Mouse (Mus musculus): ENCODE results near the gene Epb41l1. TPM values are rescaled to one million over a fixed set of nuclear protein-coding genes. Genes with fewer than 3 reads are reported as not detected.
A peak's percentile ranks its signal among the peaks of the same experiment; 100 is the strongest.
"Not testable (repeated sequence)": the region's sequence is repeated elsewhere in the genome, so short reads cannot be mapped to it uniquely, and the experiment has no call there.

The Epb41l1 gene
- polyA plus RNA-seq, 1 experiment, result 7.0 TPM

GRCm38 (mm10) chr2:156401331-156401730, 19.4 kb upstream of the Epb41l1 start:
- no peak for TF ChIP-seq GATA1 (IDR thresholded peaks at IDR 0.05; ENCODE audit: borderline replicate concordance, low read length)
- peaks cover 9% of the 10 kb centered on the region; the same call in 1 of the 2 replicates for H3K4me1 ChIP-seq
- no peaks in the 10 kb centered on the region for H3K9me3 ChIP-seq
- no peaks in the 10 kb centered on the region for H3K36me3 ChIP-seq (replicated peaks; ENCODE audit: low read length)
- no peak overlapping the region for H3K4me3 ChIP-seq (replicated peaks)
- peaks cover 49% of the 10 kb centered on the region for H3K27me3 ChIP-seq (replicated peaks)

- H3K36me3 ChIP-seq (replicated peaks; ENCODE audit: low read length), result no peaks in the 10 kb centered on the region
- H3K4me3 ChIP-seq (replicated peaks), result no peak overlapping the region
- H3K4me1 ChIP-seq, result peaks cover 9% of the 10 kb centered on the region; the same call in 1 of the 2 replicates
- TF ChIP-seq FLI1 (IDR thresholded peaks at IDR 0.05; ENCODE audit: low read length) (no peak), GATA1 (IDR thresholded peaks at IDR 0.05; ENCODE audit: borderline replicate concordance, low read length) (no peak)
- H3K9me3 ChIP-seq, result no peaks in the 10 kb centered on the region
- peaks cover 56% of the 10 kb centered on the region for H3K27me3 ChIP-seq (replicated peaks)
Observed at GRCm38 (mm10) chr2:156402036-156402435, 18.7 kb upstream of the Epb41l1 start.

- Histone ChIP-seq H3K9me3 (no peaks in the 10 kb centered on the region), H3K4me3 (replicated peaks) (no peak overlapping the region), H3K4me1 (no peaks in the 10 kb centered on the region), H3K36me3 (replicated peaks; ENCODE audit: low read length) (no peaks in the 10 kb centered on the region), H3K27me3 (replicated peaks) (peaks cover 52% of the 10 kb centered on the region)
- TF ChIP-seq FLI1 (IDR thresholded peaks at IDR 0.05; ENCODE audit: low read length), result no peak
- TF ChIP-seq GATA1 (IDR thresholded peaks at IDR 0.05; ENCODE audit: borderline replicate concordance, low read length), result no peak
Observed at GRCm38 (mm10) chr2:156406987-156407386, 13.7 kb upstream of the Epb41l1 start.

DNA sequence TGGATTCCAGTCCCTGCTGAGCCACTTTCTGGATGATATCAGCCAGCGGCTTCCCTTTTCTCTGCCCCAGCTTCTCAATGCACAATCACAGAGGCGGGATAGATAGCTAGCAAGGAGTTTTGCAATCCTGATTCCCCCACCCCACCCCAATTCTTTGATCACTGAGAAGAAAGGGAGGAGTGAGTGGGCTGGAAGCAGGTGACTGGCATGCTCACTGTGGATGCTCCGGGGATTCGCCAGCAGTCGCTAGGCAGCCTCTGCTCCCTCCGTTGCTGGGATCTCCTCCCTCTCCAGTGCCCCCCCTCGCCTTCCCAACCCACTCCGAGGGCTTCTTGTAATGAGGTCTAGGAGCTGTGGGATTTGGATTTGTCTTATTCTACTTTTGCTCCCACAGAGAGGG, 12.5 kb upstream of the Epb41l1 start:
- H3K36me3 ChIP-seq (replicated peaks; ENCODE audit: low read length), result no peaks in the 10 kb centered on the region
- H3K9me3 ChIP-seq, result no peaks in the 10 kb centered on the region
- no peak overlapping the region for H3K4me3 ChIP-seq (replicated peaks)
- H3K4me1 ChIP-seq, result no peaks in the 10 kb centered on the region
- TF ChIP-seq FLI1 (IDR thresholded peaks at IDR 0.05; ENCODE audit: low read length) (no peak), GATA1 (IDR thresholded peaks at IDR 0.05; ENCODE audit: borderline replicate concordance, low read length) (no peak)
- peaks cover 44% of the 10 kb centered on the region for H3K27me3 ChIP-seq (replicated peaks)

- H3K4me3 ChIP-seq (replicated peaks); H3K36me3 ChIP-seq (replicated peaks; ENCODE audit: low read length); H3K4me1 ChIP-seq; H3K9me3 ChIP-seq: not testable (repeated sequence)
- peaks cover 43% of the 10 kb centered on the region for H3K27me3 ChIP-seq (replicated peaks)
Observed at GRCm38 (mm10) chr2:156411348-156411747, 9.4 kb upstream of the Epb41l1 start.

GRCm38 (mm10) chr2:156414996-156415395, 5.7 kb upstream of the Epb41l1 start:
- no peak overlapping the region for H3K4me3 ChIP-seq (replicated peaks)
- no peaks in the 10 kb centered on the region for H3K36me3 ChIP-seq (replicated peaks; ENCODE audit: low read length)

DNA sequence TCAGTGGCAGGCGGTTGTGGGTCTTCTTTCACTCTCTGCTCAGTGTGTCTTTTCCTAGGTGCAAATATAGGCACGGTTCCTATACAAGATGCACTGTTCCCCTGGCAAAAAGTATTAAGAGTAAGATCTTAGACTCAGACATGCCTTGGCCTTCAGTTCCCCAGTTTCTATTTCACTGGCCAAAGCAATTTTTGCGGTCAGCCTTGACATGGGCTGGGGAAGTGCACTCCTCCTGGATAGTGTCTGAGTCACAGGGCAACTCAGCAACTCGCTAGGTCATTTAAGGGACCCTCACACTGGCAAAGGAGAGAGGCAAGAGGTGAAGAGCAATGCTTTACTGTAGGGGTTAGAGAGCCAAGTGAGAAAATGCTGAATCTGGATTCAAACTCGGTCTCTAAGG, 5.0 kb upstream of the Epb41l1 start:
- no peaks in the 10 kb centered on the region for H3K36me3 ChIP-seq (replicated peaks; ENCODE audit: low read length)
- no peak for TF ChIP-seq GATA1 (IDR thresholded peaks at IDR 0.05; ENCODE audit: borderline replicate concordance, low read length)
- TF ChIP-seq FLI1 (IDR thresholded peaks at IDR 0.05; ENCODE audit: low read length), result no peak
- peaks cover 58% of the 10 kb centered on the region for H3K27me3 ChIP-seq (replicated peaks)

More at GRCm38 (mm10) chr2:156414996-156415395, 5.7 kb upstream of the Epb41l1 start:
- Histone ChIP-seq H3K27me3 (replicated peaks) (peaks cover 53% of the 10 kb centered on the region), H3K4me1 (peaks cover 14% of the 10 kb centered on the region), H3K9me3 (no peaks in the 10 kb centered on the region)
- no peak for TF ChIP-seq FLI1 (IDR thresholded peaks at IDR 0.05; ENCODE audit: low read length)

DNA sequence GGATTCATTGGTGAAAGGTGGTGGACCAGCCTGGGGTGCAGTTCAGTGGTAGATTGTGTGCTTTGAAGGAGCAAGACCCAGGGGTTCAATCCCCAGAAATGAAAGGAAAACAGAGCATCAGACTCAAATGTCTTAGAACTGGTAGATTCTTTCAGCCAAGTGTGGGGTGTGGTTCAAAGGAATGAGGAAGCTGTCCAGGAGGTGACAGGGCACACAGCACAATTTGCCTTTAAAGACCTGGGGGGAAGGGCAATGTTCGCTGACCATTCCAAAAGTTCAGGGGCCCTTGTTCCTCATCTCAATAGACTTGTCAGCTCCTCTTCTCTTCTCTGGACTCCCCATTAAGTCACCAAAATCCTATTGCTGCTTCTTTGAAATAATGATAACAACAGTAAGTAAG, 3.5 kb upstream of the Epb41l1 start:
- Histone ChIP-seq H3K9me3 (no peaks in the 10 kb centered on the region), H3K36me3 (replicated peaks; ENCODE audit: low read length) (no peaks in the 10 kb centered on the region), H3K4me3 (replicated peaks) (no peak overlapping the region), H3K4me1 (peaks cover 33% of the 10 kb centered on the region), H3K27me3 (replicated peaks) (peaks cover 73% of the 10 kb centered on the region)
- TF ChIP-seq FLI1 (IDR thresholded peaks at IDR 0.05; ENCODE audit: low read length) (no peak), GATA1 (IDR thresholded peaks at IDR 0.05; ENCODE audit: borderline replicate concordance, low read length) (no peak)

More for the DNA sequence above, 5.0 kb upstream of the Epb41l1 start:
- peaks cover 19% of the 10 kb centered on the region for H3K4me1 ChIP-seq
- H3K4me3 ChIP-seq (replicated peaks), result no peak overlapping the region
- no peaks in the 10 kb centered on the region for H3K9me3 ChIP-seq

DNA sequence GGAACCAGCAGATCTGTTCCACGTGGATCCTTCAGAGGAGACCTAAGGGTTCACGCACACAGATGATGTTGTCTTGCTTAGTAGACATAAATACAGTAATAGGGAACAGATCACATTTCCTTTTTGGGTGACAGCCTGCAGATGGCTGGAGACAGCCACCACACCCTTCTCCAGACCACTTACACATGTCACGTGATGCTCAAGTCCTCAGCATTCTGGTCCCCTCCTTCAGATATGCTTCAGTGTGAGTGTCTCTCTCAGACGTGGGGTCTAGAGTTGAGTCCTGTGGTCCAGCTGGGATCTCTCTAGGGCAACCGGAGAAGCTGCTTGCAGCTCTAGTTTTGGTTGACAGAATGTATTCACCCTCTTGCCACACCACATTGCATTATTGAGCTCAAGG, 2.2 kb upstream of the Epb41l1 start:
- H3K9me3 ChIP-seq, result peaks cover 1% of the 10 kb centered on the region; the same call in 1 of the 2 replicates
- H3K27me3 ChIP-seq (replicated peaks), result peaks cover 82% of the 10 kb centered on the region
- no peaks in the 10 kb centered on the region for H3K36me3 ChIP-seq (replicated peaks; ENCODE audit: low read length)
- TF ChIP-seq FLI1 (IDR thresholded peaks at IDR 0.05; ENCODE audit: low read length) (no peak), GATA1 (IDR thresholded peaks at IDR 0.05; ENCODE audit: borderline replicate concordance, low read length) (no peak)
- no peak overlapping the region for H3K4me3 ChIP-seq (replicated peaks)
- H3K4me1 ChIP-seq, result peaks cover 37% of the 10 kb centered on the region

DNA sequence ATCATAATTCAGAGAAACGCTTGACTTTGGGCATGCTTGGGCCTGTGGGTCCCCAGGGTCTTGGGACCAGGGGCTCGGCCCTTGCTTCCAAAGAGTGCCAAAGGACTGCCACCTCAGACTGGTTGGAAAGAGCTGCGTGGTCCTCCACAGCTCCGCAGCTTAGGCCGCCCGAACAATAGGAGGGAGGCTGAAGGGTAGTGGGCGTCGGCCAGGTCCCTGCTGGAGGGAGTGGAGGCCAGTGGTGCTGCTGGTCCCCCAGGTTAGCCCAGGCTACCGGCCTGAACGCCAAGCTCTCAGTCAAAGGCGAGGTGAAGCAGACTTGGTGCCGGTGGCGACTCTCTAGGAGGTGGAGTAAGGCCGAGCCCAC, 399 bp upstream of the Epb41l1 start:
- Histone ChIP-seq H3K4me1 (peaks cover 37% of the 10 kb centered on the region), H3K4me3 (replicated peaks) (peak overlapping the region; percentile 93), H3K36me3 (replicated peaks; ENCODE audit: low read length) (no peaks in the 10 kb centered on the region), H3K9me3 (peaks cover 11% of the 10 kb centered on the region), H3K27me3 (replicated peaks) (peaks cover 91% of the 10 kb centered on the region)
- TF ChIP-seq GATA1 (IDR thresholded peaks at IDR 0.05; ENCODE audit: borderline replicate concordance, low read length), result no peak
- no peak for TF ChIP-seq FLI1 (IDR thresholded peaks at IDR 0.05; ENCODE audit: low read length)

Data from megakaryocyte, embryonic 14.5 days (primary cell).